ENCODE assay signal across 12 mouse cellular contexts in the genomic region with DNA sequence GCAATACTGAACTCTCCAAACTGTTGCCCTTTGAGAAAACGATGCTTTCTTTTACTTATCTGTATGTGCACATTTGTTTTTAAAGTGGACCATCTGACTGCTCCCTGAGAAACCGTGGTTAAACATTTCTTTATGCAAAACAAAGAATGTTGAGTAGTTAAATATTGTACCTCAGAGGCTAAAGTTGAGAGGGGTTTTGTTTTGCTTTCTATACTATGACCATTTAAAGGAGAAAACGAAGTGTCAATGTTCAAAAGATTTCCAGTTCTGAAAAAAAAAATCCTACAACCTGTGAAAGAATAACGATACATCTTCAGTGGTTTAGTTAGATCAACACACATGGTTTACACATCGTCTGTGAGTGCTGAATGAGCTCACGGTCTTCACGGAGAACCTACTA.
"Had no signal": no experiment of that assay in that cellular context is flagged by ENCODE, and none has a peak within 500 bp of the region (broad histone marks: within the 10 kb centered on the region; RNA-seq: fewer than 3 reads in every experiment).

No protein-coding gene starts in this region.

- H3K27me3 ChIP-seq: intestine, embryonic 15.5 days had no signal

- H3K4me2 ChIP-seq: intestine, embryonic 15.5 days; liver, embryonic 11.5 days had no signal

- ATAC-seq: hindbrain, embryonic 16.5 days; intestine, embryonic 15.5 days; lung, postnatal 0 days had no signal

- H3K9ac ChIP-seq: intestine, embryonic 15.5 days; liver, embryonic 14.5 days had no signal

- H3K4me1 ChIP-seq: intestine, embryonic 15.5 days had no signal

- H3K36me3 ChIP-seq: intestine, embryonic 15.5 days had no signal

- DNase-seq: layer of hippocampus, postnatal 36 days; lung, adult 2 months; midbrain, embryonic 14.5 days; thymus, adult 18-20 months; thymus, postnatal 36 days had no signal

- H3K4me3 ChIP-seq: intestine, embryonic 15.5 days; left cerebral cortex, adult 2 months had no signal

- H3K9me3 ChIP-seq: intestine, embryonic 15.5 days had no signal

- H3K27ac ChIP-seq: intestine, embryonic 15.5 days; left cerebral cortex, adult 2 months; liver, embryonic 14.5 days; macrophage had no signal
